Mouse (Mus musculus) kidney, embryonic 15.5 days (tissue): ENCODE measurements at regions not wholly inside any gene's neighbourhood (a gene's known extent, or its start where the extent isn't known, plus 50 kb on each side); places are given as distances from the start of the nearest gene placed in this dataset.
"Not testable (repeated sequence)": the region's sequence is repeated elsewhere in the genome, so short reads cannot be mapped to it uniquely, and the experiment has no call there.

Experiments used
- ATAC-seq: fragments of 200-750 bp; cut with Nextera tagmentation; replicated peaks from 2 replicates; pipeline ENCODE4 v1.8.0; 2017; ENCODE audit warnings: moderate TSS enrichment; ENCODE audit not compliant: low FRiP score
- H3K27ac ChIP-seq: fragments of 300-500 bp; sonication (generic); 2 replicates; pipeline ENCODE4 v1.5.1; 2015; ENCODE audit warnings: mild to moderate bottlenecking, inconsistent platforms
- H3K27me3 ChIP-seq: fragments of 300-500 bp; sonication (generic); 2 replicates; pipeline ENCODE4 v1.6.1; 2015; ENCODE audit warnings: inconsistent platforms
- H3K36me3 ChIP-seq: fragments of 300-500 bp; sonication (generic); 2 replicates; pipeline ENCODE4 v1.6.1; 2015; ENCODE audit warnings: inconsistent platforms
- H3K4me1 ChIP-seq: fragments of 300-500 bp; sonication (generic); 2 replicates; pipeline ENCODE4 v1.6.1; 2015; ENCODE audit warnings: inconsistent platforms
- H3K4me2 ChIP-seq: fragments of 300-500 bp; sonication (generic); 2 replicates; pipeline ENCODE4 v1.6.1; 2015; ENCODE audit warnings: moderate library complexity, mild to moderate bottlenecking, inconsistent platforms
- H3K4me3 ChIP-seq: fragments of 300-500 bp; sonication (generic); replicated peaks from 2 replicates; pipeline ENCODE4 v1.5.1; 2015; ENCODE audit warnings: mild to moderate bottlenecking, inconsistent platforms
- H3K9ac ChIP-seq: fragments of 300-500 bp; sonication (generic); 2 replicates; pipeline ENCODE4 v1.6.1; 2015; ENCODE audit warnings: mild to moderate bottlenecking, inconsistent platforms
- H3K9me3 ChIP-seq: fragments of 300-500 bp; sonication (generic); replicated peaks from 2 replicates; pipeline ENCODE4 v1.6.1; 2016; ENCODE audit warnings: inconsistent platforms
- WGBS: fragments of 180-500 bp; shearing (Covaris S2); methylation state at CpG from one replicate; pipeline ENCODE4 v1.1.7; 2015; ENCODE audit warnings: mixed read lengths; 5-methylcytosine and 5-hydroxymethylcytosine counted together

DNA sequence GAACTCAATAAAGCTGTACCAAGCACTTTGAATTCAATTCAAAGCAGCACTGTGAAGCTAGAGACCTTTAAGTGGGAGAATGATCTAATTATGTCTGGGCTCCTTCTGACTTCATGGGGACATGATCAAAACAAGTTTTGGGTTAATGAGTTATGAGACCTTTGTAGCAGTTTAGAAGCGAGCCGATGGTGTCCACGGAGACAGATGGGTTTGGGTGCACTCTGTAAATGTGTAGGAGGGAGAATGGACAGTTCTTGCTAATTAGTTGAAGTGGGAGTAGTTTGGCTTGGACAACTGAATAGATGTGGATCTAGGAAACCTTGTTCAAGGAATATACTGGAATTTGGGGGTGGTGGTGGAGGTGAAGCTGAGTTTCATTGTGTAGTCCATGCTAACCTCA is 186.3 kb upstream of the Cldn34b3 start:
- ATAC-seq: peak; percentile 88
- no peak overlapping the region for H3K4me2 ChIP-seq
- WGBS: 39% methylated on average over 3 of the region's 3 CpGs
- H3K27me3 ChIP-seq: no peaks in the 10 kb centered on the region
- H3K27ac ChIP-seq: no peak overlapping the region
- no peaks in the 10 kb centered on the region for H3K4me1 ChIP-seq
- H3K36me3 ChIP-seq: no peaks in the 10 kb centered on the region
- H3K4me3 ChIP-seq: no peak overlapping the region
- no peak overlapping the region for H3K9ac ChIP-seq
- H3K9me3 ChIP-seq: no peaks in the 10 kb centered on the region

DNA sequence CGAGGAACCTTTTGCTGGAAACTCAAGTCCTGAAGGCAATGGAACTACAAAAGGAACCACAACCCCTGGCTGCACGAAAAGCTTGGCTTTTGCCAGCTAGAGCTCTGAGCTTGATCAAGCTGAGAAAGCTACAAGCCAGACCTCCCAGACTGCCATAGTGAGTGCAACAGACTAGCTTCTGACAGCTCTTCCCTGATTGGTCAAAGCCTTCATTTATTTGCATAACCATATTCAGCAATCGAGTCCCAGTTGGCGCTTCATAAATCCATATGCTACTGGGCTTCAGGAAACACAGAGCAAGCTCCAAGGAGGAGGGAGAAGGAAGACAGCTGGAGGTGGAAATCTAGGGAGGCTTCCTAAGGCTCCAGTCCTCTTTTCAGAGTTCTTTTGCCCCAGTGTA is 181.4 kb upstream of the Cldn34b3 start:
- no peaks in the 10 kb centered on the region for H3K4me1 ChIP-seq
- no peak; the same call in 1 of the 2 replicates for ATAC-seq
- no peaks in the 10 kb centered on the region for H3K27me3 ChIP-seq
- no peak overlapping the region for H3K9ac ChIP-seq
- no peaks in the 10 kb centered on the region for H3K36me3 ChIP-seq
- no peaks in the 10 kb centered on the region for H3K9me3 ChIP-seq
- WGBS: 57% methylated on average over 4 of the region's 4 CpGs
- no peak overlapping the region for H3K4me3 ChIP-seq
- no peak overlapping the region for H3K27ac ChIP-seq
- no peak overlapping the region for H3K4me2 ChIP-seq

DNA sequence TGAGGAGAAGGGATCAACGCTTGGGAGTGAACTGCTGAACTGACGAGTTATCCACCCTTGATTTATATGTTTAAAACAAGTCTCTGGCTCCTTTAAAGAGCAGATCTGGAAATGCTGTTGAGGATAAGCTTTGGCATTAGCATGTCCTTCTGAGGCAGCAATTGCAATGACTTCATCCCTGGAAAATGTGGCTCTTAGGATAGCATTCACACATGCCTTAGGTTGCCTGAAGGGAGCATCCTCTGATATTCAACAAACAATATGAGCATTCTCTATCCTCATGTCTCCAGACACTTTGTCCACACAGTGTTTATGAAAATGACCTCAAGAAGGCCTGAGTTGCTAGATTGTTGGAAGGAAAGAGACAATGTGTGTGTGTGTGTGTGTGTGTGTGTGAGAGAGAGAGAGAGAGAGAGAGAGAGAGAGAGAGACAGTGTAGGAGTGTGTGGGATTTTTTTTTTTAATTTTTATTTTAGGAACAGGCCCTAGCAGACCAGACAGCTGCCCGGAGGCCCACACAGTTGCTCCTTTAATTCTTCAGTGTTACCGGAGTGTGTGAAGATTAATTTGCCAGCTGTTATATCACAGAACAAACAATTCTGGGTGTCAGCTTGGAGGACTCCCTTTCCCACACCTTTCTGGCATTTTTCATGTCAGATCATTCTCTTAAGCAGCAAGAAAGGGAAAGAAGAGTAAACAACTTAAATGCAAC is 153.2 kb upstream of the Cldn34b3 start:
- Histone ChIP-seq H3K4me2 (no peak overlapping the region), H3K36me3 (no peaks in the 10 kb centered on the region), H3K27me3 (no peaks in the 10 kb centered on the region), H3K9ac (no peak overlapping the region), H3K4me1 (no peaks in the 10 kb centered on the region), H3K27ac (no peak overlapping the region), H3K9me3 (no peaks in the 10 kb centered on the region), H3K4me3 (no peak overlapping the region)
- WGBS: 27% methylated on average over 4 of the region's 4 CpGs
- no peak for ATAC-seq

DNA sequence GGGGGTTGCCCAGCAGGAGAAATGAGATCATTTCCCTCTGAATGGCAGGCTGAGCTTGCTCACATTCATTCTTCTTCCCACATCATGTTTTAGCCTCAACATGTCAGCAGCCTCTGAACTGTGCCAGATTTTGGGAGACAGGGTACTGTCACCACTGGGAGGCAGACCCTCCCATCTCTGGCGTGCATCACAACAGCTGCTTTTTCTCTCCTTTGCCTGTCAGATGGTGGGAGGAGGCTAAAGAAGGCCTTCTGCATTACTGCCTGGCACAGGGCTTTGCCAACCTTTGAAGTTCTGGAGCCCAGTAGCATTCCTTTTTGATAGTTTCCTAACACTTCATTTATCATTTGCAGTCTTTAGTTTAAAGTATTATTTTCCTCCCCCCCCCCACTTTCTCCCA is 148.0 kb upstream of the Cldn34b3 start:
- H3K9me3 ChIP-seq: no peaks in the 10 kb centered on the region
- ATAC-seq: peak; percentile 70; the same call in 1 of the 2 replicates
- H3K27me3 ChIP-seq: no peaks in the 10 kb centered on the region
- H3K4me1 ChIP-seq: no peaks in the 10 kb centered on the region
- H3K36me3 ChIP-seq: no peaks in the 10 kb centered on the region
- WGBS: 31% methylated on average over 1 of the region's 1 CpGs
- no peak overlapping the region for H3K9ac ChIP-seq
- no peak overlapping the region for H3K4me3 ChIP-seq
- H3K4me2 ChIP-seq: no peak overlapping the region
- H3K27ac ChIP-seq: no peak overlapping the region

DNA sequence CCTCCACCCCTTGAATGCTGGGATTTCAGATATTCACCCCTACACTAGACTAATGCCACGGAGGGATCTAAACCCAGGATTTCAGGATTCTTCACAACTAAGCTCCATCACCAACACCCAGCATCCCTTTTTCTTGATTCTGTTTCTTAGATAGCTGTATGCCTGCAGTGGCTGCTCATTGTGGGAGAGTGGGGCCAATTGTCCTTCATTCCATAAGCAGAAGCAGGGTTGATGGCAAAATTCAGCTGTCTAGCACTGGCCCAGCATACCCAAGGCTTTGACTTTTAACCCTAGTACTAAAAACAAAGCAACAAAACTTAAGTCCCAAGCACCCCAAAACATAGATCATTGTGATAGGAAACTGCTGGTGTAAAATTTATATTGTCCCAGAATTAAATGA is 147.5 kb upstream of the Cldn34b3 start:
- H3K9ac ChIP-seq: no peak overlapping the region
- no peaks in the 10 kb centered on the region for H3K4me1 ChIP-seq
- H3K9me3 ChIP-seq: no peaks in the 10 kb centered on the region
- no peak overlapping the region for H3K4me3 ChIP-seq
- H3K4me2 ChIP-seq: no peak overlapping the region
- WGBS: 50% methylated on average over 1 of the region's 1 CpGs
- no peaks in the 10 kb centered on the region for H3K27me3 ChIP-seq
- no peak overlapping the region for H3K27ac ChIP-seq
- H3K36me3 ChIP-seq: no peaks in the 10 kb centered on the region
- ATAC-seq: no peak

DNA sequence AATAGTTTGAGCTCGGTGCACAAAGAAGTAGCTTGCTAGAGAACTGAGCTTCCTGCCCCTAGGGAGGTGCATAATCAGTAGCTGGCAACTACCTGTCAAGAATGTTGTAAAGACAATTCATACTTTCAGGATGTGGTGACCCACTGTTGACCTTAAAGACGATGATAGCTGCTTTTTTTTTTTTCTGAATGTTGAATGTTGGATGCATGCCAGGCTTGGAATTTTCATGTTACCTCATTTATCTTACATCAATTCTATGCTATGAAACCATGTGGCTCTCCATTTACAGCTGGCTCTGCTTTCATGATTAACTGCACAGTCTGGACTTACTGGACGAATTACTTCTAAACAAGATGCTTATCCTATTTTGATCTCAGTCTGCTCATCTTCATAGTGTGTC is 143.2 kb upstream of the Cldn34b3 start:
- no peaks in the 10 kb centered on the region for H3K27me3 ChIP-seq
- H3K9me3 ChIP-seq: no peaks in the 10 kb centered on the region
- H3K4me3 ChIP-seq: no peak overlapping the region
- H3K9ac ChIP-seq: no peak overlapping the region
- ATAC-seq: no peak
- no peak overlapping the region for H3K4me2 ChIP-seq
- H3K27ac ChIP-seq: no peak overlapping the region
- 32% methylated on average over 3 of the region's 3 CpGs for WGBS
- 0 out of 2 replicates have a peak, but pooled peaks cover 6% of the 10 kb centered on the region for H3K4me1 ChIP-seq
- no peaks in the 10 kb centered on the region for H3K36me3 ChIP-seq

DNA sequence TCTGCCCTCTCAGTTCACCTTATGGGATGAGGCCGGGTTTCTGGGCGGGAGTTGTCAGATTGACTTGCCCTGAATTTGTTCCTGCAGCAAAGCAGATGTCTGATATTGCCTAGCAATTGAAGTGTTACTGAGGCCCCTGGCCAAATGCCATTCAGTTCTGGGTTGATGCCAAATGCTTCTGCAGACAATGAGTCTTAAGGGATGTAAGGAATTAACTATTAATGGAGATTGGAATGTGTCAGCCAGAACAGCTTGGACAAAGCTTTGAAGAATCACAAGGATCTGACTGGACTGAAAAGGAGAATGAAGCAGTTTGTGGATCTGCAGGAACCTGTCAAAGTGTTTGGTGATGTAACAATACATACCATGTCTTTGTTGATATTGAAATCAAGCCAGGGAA is 140.7 kb upstream of the Cldn34b3 start:
- Histone ChIP-seq H3K27ac (no peak overlapping the region), H3K9ac (no peak overlapping the region), H3K36me3 (no peaks in the 10 kb centered on the region), H3K9me3 (no peaks in the 10 kb centered on the region), H3K27me3 (no peaks in the 10 kb centered on the region), H3K4me3 (no peak overlapping the region), H3K4me2 (no peak overlapping the region), H3K4me1 (0 out of 2 replicates have a peak, but pooled peaks cover 6% of the 10 kb centered on the region)
- 0 out of 2 replicates have a peak, but pooled peaks have one; percentile 25 for ATAC-seq
- WGBS: 39% methylated on average over 2 of the region's 2 CpGs

DNA sequence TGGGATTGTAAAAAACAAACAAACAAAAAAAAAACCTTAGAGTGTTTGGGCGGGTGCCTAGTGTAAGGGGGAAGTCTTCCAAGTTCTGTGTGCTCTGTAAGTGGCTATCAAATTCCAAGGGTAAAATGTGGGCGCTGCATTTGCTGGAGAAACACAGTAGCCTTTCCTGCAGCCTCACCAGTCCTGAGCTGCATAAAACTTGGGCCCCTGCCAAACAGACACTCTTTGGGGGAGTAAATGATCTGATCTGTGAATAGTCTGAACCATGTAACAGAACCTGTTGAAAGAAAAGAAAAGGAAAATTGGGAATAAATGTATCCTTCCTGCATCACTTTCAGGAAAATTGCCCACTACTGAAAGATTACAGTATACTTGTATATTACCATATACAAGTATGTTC is 126.4 kb upstream of the Cldn34b3 start:
- H3K27ac ChIP-seq: no peak overlapping the region
- H3K4me2 ChIP-seq: no peak overlapping the region
- H3K9me3 ChIP-seq: no peaks in the 10 kb centered on the region
- H3K4me3 ChIP-seq: no peak overlapping the region
- no peaks in the 10 kb centered on the region for H3K4me1 ChIP-seq
- ATAC-seq: no peak
- 34% methylated on average over 2 of the region's 2 CpGs for whole genome bisulfite sequencing
- no peak overlapping the region for H3K9ac ChIP-seq
- H3K36me3 ChIP-seq: no peaks in the 10 kb centered on the region
- H3K27me3 ChIP-seq: no peaks in the 10 kb centered on the region

DNA sequence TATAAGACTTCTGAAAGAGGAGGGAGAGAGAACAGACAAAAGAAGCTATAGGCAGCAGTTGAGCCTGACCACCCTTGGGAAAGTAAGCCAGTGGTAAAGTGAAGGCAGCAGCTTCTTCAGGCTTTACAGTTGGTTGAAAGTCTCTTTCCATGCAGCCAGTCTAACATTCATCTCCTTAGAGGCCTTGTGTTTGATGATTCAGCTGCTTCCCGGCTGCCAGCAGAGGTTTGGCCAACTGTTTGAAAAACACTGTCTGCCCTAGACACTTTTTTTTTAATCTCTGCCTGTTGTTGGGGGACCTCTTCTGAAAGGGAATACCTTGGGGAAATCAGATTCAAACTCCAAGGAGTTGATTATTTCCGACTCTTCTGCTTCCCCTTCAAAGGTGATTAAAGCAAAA is 123.1 kb upstream of the Cldn34b3 start:
- no peak overlapping the region for H3K4me2 ChIP-seq
- H3K4me1 ChIP-seq: no peaks in the 10 kb centered on the region
- no peak overlapping the region for H3K9ac ChIP-seq
- no peaks in the 10 kb centered on the region for H3K36me3 ChIP-seq
- no peak for ATAC-seq
- no peak overlapping the region for H3K4me3 ChIP-seq
- no peaks in the 10 kb centered on the region for H3K27me3 ChIP-seq
- H3K9me3 ChIP-seq: no peaks in the 10 kb centered on the region
- 74% methylated on average over 2 of the region's 2 CpGs for WGBS
- no peak overlapping the region for H3K27ac ChIP-seq

DNA sequence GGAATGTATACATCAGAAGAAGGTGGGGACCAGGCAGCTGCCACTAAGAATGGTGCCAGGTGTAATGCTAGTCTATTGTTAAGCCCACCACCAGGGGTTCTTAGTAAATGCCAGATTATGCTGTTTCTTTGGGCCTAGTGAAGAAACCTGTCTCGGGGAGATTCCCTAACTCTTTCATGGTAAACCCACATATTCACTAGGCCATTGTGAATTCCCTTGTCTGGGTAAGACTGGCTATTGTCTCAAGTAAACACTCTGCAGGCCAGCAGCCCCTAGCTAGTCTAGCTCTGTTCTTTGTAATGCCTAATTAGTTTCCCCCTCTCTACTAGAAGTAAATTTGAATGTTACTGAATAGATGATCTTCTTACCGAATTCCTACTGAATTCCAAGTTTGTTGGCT is 89.3 kb upstream of the Cldn34b3 start:
- not testable (repeated sequence) for H3K9ac ChIP-seq, H3K9me3 ChIP-seq, H3K4me3 ChIP-seq, H3K27ac ChIP-seq, H3K27me3 ChIP-seq, H3K4me2 ChIP-seq, H3K36me3 ChIP-seq, ATAC-seq, H3K4me1 ChIP-seq
- 73% methylated on average over 2 of the region's 2 CpGs for WGBS

DNA sequence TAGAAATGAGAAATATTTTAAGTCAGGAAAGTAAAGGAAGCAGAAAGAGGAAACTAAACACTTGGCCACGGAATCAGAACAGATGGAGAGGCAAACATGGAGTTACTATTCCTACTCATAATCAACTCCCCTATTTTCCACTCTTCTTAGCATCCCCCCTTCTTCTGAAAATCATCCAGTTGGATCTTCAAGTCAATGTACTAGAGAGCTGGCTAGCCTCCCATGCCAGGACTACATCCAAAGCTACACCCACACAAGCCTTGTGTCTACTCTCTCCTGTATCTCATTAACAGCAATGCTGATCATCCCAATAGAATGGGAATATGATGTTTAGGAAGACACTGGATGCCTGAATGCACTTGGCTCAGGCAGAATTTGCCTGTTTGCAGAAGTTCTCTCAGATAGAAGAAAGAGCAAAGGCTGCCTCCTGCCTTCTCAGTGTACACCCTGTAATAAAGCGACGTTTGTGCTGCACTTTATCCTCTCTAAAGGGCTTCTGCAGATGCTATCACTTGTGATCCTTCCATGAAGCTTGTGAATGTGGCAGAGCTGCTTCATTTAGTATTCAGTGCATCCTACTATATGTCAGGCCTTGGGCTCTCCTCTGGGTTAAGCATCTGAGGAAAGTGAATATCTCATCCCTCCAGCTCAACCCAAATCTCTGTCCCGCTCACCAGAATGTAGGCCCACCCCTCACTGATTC is 82.5 kb upstream of the Cldn34b3 start:
- Histone ChIP-seq H3K36me3 (no peaks in the 10 kb centered on the region), H3K27ac (no peak overlapping the region), H3K27me3 (no peaks in the 10 kb centered on the region), H3K9me3 (no peaks in the 10 kb centered on the region), H3K9ac (no peak overlapping the region), H3K4me2 (no peak overlapping the region), H3K4me1 (no peaks in the 10 kb centered on the region), H3K4me3 (no peak overlapping the region)
- 77% methylated on average over 4 of the region's 4 CpGs for WGBS
- no peak for ATAC-seq

DNA sequence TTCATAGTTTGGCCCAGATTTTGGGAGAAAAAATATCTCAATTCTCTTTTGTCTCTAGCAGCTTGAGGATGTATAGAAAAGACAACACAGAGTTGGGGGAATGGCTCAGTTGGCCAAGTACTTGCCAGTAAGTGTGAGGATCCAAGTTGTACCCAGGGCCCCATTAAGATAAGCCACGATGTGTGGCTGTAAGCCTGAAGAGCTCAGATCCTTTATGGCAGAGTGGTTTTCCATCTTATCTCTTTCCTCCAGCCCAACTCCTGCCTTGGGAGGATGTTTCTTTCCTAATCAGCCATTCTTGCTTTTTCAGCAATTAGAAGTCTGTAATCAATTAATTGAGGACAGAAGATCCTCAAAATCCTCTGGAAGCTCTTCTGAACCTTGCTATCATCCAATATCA is 63.5 kb upstream of the Cldn34b3 start:
- H3K36me3 ChIP-seq: no peaks in the 10 kb centered on the region
- H3K9me3 ChIP-seq: no peaks in the 10 kb centered on the region
- WGBS: 71% methylated on average over 1 of the region's 1 CpGs
- no peak overlapping the region for H3K4me3 ChIP-seq
- no peak overlapping the region for H3K27ac ChIP-seq
- H3K27me3 ChIP-seq: no peaks in the 10 kb centered on the region
- H3K4me1 ChIP-seq: no peaks in the 10 kb centered on the region
- no peak overlapping the region for H3K4me2 ChIP-seq
- no peak for ATAC-seq
- H3K9ac ChIP-seq: no peak overlapping the region

DNA sequence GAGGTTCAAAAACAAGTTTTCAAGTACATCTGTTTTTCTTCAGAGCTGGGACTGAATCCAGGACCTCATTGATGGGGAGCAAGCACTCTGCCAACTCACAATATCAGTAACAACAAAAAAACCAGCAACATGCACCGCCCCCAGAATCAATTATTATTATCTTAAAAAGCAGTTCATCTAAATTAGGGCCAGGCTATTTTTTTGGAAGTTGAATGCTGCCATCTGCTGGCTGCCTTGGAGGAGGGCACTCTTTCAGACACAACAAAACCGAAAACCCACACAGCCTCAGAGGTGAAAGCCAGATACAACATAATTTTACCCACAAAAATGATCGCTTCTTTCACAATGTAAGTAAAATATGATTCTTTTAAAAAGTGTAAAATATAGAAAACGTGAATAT is 62.7 kb upstream of the Cldn34b3 start:
- H3K4me2 ChIP-seq: no peak overlapping the region
- no peak for ATAC-seq
- H3K36me3 ChIP-seq: no peaks in the 10 kb centered on the region
- no peaks in the 10 kb centered on the region for H3K27me3 ChIP-seq
- 22% methylated on average over 4 of the region's 4 CpGs for WGBS
- no peak overlapping the region for H3K27ac ChIP-seq
- H3K4me1 ChIP-seq: no peaks in the 10 kb centered on the region
- no peak overlapping the region for H3K9ac ChIP-seq
- H3K9me3 ChIP-seq: no peaks in the 10 kb centered on the region
- H3K4me3 ChIP-seq: no peak overlapping the region
